Mouse (Mus musculus): Measurements from ENCODE around the gene Bicd2.

Bicd2 gene

GRCm38 (mm10) chr13:49326246-49327206 is 14.9 kb upstream of the Bicd2 start:
- DNase-seq (ENCODE audit: low spot score): peak; percentile 37

- no peak for DNase-seq (ENCODE audit: low spot score)
Observed at GRCm38 (mm10) chr13:49328101-49328500, 13.3 kb upstream of the Bicd2 start.

GRCm38 (mm10) chr13:49333250-49333649 is 8.1 kb upstream of the Bicd2 start:
- no peak for DNase-seq (ENCODE audit: low spot score)

DNA sequence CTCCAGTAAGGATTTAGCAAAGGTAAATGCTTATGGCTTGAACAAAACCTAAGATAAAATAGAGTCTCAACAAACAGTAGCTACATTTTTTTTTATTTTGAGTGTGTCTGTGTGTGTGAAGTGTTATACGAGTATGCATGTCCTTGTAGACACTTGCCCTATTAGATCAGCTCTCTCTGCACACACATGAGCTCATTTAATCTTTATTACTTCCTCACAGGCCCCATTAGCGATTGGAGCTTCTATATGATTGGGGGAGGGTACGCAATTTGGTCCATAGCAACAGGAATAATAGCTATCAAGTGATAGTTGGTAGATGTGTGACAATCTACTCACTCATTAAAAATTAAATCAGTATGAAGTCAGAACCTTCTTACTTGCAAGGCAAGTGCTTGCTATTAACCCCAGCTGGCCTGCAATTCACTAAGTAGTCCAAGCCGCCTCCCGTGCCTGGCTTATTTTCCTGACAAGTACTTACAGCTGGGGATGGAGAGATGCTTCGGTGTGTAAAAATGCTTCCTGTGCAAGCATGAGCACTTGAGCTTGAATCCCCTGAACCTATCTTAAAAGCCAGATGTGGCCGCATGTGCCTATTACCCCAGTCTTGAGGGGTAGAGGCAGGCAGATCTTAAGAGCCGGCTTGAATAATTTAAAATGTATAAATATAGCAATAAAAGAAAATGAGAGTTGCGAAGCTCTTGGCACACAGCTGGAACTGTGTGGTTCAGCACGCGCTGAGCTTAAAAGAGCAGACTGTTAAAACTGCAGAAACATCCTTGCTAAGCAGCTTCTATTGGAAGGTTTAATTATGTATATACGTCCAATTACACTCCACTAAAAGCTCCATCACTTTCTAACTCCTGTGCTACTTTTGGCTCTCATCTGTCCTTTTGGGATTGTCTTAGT is 6.1 kb upstream of the Bicd2 start:
- no peak for DNase-seq (ENCODE audit: low spot score)

DNA sequence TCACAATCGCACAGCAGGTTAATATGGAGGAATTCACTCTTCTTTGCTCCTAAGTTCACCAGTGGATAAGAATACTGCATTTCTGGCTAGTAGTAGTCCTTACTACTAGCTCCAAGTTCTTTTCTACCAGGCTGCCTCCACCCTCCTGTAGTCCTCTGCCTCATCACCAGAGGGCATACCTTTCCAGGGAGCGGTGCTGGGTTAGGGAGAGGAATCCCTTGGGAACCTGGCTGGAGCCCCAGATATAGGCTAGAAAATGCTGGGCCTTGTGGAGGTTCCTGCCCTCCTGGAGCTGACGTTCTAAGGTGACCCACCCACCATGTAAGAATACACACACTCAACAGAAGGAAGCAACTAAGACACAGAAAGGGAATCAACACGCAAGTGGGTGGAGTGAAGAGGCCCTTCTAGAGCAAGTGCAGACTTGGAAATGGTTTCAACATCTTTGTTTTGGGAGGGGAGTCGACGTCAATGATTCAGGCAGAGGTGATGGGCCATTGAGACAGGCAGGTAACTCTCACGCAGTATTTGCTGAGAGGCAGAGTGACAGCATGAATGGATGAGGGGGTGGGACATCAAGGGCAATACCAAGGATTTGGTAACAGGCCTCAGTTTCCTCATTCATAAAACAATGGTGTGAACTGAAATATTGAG is 2.4 kb upstream of the Bicd2 start:
- DNase-seq (ENCODE audit: low spot score): no peak

GRCm38 (mm10) chr13:49341831-49342722 is 692 bp downstream of the Bicd2 start:
- DNase-seq (ENCODE audit: low spot score): peak; percentile 23

DNA sequence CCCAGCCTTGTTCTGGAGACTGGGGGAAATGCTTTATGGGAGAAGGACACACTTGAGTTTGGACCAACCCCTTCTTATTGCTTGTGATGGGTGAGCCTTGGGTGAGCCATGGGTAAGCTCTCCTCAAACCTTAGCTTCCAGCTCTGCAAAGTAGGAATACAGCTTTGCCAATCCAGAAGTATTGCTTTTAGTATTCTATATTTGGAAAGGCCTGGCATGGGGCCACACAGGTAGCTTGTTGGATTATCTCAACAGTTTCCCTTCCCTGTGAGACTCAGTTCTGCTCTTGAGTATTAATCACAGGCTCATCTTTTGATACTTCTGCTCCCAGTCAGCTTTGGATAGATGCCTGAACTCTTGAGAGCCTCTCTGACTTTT is 1.3 kb downstream of the Bicd2 start:
- DNase-seq (ENCODE audit: low spot score): no peak

DNA sequence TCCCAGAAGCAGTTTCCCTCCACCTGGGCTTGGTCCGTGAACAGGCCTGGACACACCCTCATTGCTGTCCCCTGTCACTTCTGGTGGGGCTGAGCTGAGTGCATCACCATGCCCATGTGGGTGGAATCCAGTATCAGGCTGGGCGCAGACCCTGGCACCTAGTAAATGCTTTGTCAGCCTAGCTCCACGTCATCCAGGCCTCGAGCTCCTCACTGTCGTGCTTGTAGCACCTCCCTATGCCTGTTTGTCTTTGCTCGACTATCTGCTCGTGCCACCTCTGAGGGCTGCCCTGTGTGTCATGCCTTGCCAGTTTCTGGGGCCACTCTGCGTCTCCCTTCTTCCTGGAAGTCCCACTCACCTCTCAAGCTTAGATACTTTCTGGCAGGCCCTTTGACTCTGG is 3.2 kb downstream of the Bicd2 start:
- peak; percentile 47 for DNase-seq (ENCODE audit: low spot score)

DNA sequence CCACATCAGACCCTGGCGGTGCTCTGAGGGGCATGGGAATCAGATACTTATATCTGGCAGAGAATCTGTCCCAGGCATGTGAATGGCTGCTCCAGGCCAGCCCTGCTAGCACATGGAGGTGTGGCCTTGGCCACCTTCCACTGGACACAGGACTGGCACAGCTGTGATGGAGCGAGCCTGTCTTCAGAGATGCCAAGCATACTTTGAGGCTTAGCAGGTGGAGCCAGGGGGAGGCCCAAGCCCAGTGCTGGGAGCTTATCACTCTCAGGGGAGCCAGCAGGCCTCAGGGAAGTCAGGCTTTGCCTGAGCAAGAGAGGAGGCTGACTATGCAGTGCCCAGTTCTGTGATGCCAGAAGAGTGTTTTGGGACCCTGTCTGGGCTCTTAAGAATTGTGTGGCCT is 4.1 kb downstream of the Bicd2 start:
- peak; percentile 23 for DNase-seq (ENCODE audit: low spot score)

- DNase-seq (ENCODE audit: low spot score): no peak
Observed at GRCm38 (mm10) chr13:49348522-49348921, 7.1 kb downstream of the Bicd2 start.

- DNase-seq (ENCODE audit: low spot score): no peak
Observed at GRCm38 (mm10) chr13:49349335-49349734, 8.0 kb downstream of the Bicd2 start.

DNA sequence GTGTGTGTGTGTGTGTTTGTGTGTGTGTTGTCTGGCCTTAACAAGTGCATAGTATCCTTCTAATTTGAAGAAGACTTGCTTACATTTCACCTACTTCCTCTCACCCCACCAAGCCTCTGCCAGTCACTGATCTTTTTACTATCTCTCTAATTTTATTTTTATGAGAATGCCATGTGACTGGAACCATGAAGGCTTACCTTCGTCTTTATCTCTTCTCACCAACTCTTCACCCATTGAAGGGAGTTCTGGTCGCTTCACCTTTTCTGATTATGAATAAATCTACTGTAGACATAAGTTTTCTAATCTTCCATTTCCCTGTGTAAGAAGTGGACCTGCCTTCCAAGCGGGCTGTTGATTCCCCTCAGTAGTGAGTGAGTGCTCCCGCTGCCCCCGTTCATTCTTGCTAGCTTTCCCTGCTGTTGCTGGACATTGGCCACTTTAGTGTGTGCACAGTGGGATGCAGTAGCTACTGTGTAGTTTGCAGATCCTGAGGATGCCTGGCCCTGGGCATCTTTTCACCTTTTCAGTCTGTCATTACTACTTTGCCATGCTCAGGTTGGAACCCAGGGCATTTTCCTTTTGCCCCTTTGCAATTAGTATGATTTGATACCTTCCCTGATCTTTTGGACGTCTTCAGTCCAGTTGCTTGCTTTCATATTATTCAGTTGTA is 8.6 kb downstream of the Bicd2 start:
- no peak for DNase-seq (ENCODE audit: low spot score)

DNA sequence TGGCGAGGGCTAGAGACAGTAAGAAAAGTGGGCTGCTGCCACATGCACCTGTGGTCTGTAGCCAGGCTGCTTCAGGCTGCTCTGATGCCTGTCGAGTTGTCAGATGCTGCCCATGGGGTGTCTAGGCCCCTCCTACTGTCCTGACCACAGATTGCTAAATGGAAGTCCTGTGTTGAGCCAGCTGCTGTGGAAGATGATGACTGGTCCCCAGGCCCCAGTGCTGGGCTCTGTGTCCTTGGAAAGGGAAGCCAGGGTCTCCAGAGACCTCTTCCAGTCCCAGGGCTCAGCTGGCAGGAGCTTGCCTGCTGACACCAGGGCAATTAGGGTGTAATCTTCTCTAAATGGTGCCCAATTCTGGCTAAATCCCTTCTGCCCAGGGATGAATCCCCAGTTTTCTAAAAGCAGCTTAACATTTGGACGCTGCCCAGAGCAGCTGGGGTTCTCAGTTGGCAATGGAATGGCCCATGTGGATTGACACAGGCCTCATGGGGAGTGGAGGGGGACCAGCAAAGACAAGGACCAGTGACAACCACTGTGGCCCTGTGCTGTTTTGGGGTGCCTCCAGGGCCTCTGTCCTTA is 11.3 kb downstream of the Bicd2 start:
- DNase-seq (ENCODE audit: low spot score): no peak

DNA sequence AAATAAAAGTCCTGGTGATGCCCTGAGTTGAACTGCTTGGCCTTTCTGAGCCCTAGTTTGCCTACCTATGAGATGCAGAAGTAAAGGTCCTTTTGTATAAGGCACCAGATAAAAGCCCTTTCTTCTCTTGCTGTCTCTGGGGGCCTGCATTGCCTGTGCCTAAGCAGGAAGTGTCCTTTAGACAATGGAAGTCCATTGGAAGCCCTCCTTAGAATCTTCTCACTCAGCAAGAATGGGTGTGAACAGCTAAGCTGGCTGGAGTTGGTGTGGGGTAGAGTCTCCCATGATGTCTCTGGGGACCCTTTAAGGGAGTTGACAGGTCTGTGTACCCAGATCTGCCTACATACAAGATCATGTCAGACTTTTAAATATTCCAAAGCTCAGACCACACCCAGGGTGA is 12.0 kb downstream of the Bicd2 start:
- no peak for DNase-seq (ENCODE audit: low spot score)

DNA sequence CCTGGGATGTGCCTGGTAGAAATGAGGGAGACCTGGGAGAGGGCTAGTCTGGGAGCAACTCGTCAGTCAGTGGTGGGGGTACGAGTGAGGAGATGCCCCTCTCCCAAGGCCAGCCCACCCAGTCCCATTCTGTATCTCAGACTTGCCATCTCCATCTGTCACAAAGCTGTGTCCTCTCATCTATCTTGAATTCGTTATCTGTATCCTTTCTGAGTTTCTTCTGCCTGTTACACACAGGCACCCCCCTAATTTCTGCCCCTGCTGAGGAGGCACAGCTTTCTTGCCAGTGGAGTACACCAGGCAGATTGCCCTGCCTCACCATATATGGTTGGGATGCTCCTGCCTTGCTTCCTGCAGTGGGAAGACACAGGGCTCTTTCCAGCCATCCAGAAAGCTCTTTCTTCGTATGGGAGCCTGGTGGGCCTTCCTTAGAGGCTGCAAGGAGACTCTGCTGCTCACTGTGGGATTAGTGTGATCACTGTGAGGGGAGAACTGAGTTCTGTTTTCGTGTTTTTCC is 12.7 kb downstream of the Bicd2 start:
- no peak for DNase-seq (ENCODE audit: low spot score)

DNA sequence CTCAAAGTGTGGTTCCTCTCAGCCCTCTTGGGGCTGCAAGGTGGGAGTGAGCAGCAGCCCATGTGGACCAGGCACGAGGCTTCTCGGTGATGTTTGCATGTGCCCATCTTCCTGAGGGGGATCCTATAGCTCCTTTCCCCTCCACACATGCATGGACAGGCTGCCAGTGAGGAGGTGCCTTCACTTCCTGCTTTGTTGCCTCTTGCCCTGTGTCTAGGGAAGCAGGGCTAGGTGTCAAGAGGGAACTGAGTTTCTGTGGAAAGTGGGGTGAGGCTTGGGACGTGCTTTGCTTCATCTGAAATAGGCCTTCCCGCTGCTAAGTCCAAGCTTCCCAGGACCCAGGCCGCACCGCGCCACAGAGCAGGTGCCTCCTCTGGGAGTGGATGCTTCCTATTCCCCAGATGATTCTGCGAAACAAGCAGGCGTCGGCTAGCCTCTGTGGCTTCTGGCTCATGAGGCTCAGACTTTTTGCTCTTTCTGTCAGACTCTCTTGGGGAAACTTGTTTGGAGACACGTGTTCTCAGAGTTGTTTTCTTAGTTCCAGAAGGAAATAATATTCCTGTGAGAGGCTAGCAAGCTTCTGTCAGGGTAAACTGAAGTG is 14.2 kb downstream of the Bicd2 start:
- no peak for DNase-seq (ENCODE audit: low spot score)

DNA sequence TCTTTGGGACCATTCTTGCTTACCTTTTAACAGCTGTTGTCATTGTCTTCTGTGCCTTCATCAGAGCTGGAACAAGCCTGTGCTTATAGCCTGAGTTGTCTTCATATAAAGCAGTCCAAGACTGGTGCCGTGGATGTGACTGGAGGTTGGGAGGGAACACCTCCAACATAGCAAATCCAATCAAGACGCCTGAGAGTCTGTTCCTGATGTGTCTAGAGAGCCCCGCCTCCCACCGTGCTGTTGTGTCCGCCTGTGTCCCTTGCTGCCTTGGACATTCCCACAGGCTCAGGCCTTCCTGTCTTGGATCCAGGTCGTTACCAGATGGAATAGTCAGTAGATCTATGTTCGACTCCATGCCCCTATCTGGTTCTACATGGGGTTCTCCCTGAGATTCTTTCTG is 14.7 kb downstream of the Bicd2 start:
- DNase-seq (ENCODE audit: low spot score): no peak

DNA sequence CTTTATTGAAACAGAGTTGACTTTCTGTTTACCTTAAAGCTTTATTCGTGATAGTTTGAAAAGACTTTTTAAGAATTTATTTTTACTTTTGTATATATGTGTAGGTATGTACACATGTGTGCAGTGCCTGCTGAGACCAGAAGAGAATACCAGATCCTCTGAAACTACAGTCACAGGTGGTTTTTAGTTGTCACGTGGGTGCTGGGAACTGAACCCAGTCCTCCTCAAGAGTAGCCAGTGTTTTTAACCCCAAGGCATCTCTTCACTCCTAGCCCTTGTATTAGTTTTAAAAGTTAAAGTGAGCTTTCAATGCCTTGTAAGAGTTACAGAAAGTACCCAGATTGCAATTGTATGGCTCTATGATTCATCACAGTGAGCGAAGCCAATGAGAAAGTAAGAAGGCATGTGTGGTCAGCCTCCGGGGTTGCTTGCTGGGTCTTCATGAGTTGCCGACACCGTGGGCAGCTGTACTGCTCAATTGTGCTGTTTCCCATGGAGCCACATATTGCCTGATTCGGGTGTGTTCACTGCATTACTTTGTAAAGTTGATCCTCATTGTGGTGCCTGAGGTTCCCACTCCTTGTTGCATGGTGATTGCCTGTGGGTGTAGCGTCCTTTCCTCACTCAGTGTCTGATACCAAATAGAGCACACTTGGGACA is 16.1 kb downstream of the Bicd2 start:
- no peak for DNase-seq (ENCODE audit: low spot score)

DNA sequence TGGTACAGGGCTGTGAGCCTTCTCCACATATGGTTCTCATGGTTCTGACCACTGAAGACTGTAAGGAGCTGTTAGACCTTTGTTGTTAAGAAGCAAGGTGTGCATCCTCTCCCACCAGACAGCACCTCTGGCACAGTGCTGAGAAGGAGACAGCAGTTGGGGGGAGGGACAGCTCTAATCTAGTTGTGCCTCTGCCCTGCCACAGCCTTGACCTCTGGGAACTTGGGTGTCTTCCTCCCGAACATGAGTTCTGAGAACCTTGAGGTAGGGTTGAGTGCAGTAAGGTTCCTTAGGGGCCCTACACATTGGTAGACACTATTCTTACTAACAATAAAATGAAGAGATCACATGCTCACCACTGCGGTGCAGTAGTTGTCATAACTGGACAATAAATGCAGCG is 16.8 kb downstream of the Bicd2 start:
- DNase-seq (ENCODE audit: low spot score): no peak
